Mouse (Mus musculus) stomach, postnatal 0 days (tissue): ENCODE results near the gene Rai14.

Source experiments
- CTCF ChIP-seq: IDR thresholded peaks from 2 replicates; pipeline ENCODE4 v1.5.1; 2016; ENCODE audit warnings: antibody characterized with exemption, low read depth, mild to moderate bottlenecking, moderate library complexity
- EP300 ChIP-seq: optimal IDR thresholded peaks from 2 replicates; pipeline ENCODE3; 2016; ENCODE audit warnings: antibody characterized with exemption

GRCm38 (mm10) chr15:10586565-10586964 lies 127.9 kb downstream of the Rai14 start:
- peak; percentile 45 for TF ChIP-seq CTCF
- no peak for TF ChIP-seq EP300
